13 mouse cellular contexts compared by ENCODE assay signal in the genomic region with DNA sequence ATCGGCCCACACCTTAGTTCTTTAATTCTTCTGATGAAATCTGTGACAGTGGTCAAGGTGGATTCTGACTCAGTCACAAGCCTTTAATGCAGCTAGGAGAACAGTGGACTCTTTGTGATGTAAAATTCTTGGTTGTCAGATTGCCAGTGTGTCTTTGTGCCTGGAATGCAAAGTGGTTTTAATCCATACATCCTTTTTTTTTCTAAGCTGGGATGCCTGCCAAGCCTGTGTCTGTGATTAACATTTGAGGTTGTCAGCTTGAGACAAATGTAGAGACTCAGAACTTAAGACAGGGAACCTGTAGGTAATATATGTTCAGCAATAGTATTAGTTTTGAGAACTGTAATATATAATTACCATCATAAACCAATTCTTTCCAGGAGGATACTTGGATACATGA. TPM values are rescaled to one million over a fixed set of nuclear protein-coding genes. Genes with fewer than 3 reads are reported as not detected.
DNase-seq lines count a peak whose midpoint lies in the region; ATAC-seq and TF ChIP-seq lines count a peak whose summit lies in the region.
"Had no signal": no experiment of that assay in that cellular context is flagged by ENCODE, and none has a peak within 500 bp of the region (broad histone marks: within the 10 kb centered on the region; RNA-seq: fewer than 3 reads in every experiment).

No protein-coding gene starts in this region.

- no peak for TF ChIP-seq EP300 in stomach, postnatal 0 days (optimal IDR thresholded peaks at IDR 0.05)

- H3K4me3 ChIP-seq in embryonic facial prominence, embryonic 14.5 days (ENCODE audit: low read depth, low read length): no peak overlapping the region
- no peak overlapping the region for H3K4me3 ChIP-seq in embryonic facial prominence, embryonic 10.5 days
- no peak overlapping the region for H3K4me3 ChIP-seq in hindbrain, postnatal 0 days (ENCODE audit: low read length)
- no peak overlapping the region for H3K4me3 ChIP-seq in stomach, postnatal 0 days (ENCODE audit: low read depth, low read length)
- H3K4me3 ChIP-seq: limb, embryonic 15.5 days had no signal

- H3K27me3 ChIP-seq in embryonic facial prominence, embryonic 14.5 days (replicated peaks; ENCODE audit: control insufficient read depth, insufficient read depth, low read length): no peaks in the 10 kb centered on the region
- no peaks in the 10 kb centered on the region for H3K27me3 ChIP-seq in embryonic facial prominence, embryonic 10.5 days (replicated peaks; ENCODE audit: low read depth, poor library complexity, severe bottlenecking)
- H3K27me3 ChIP-seq in hindbrain, postnatal 0 days (ENCODE audit: insufficient read depth, low read length): no peaks in the 10 kb centered on the region
- no peaks in the 10 kb centered on the region for H3K27me3 ChIP-seq in stomach, postnatal 0 days (ENCODE audit: control insufficient read depth, insufficient read depth, low read length)
- H3K27me3 ChIP-seq: limb, embryonic 15.5 days had no signal

- 44% methylated on average over 1 of the region's 1 CpGs for WGBS in embryonic facial prominence, embryonic 14.5 days
- 62% methylated on average over 1 of the region's 1 CpGs for WGBS in embryonic facial prominence, embryonic 10.5 days
- WGBS in hindbrain, postnatal 0 days: 7% methylated on average over 1 of the region's 1 CpGs
- WGBS in stomach, postnatal 0 days: 53% methylated on average over 1 of the region's 1 CpGs

- no peaks in the 10 kb centered on the region for H3K36me3 ChIP-seq in embryonic facial prominence, embryonic 14.5 days (ENCODE audit: control insufficient read depth, insufficient read depth, low read length)
- no peaks in the 10 kb centered on the region for H3K36me3 ChIP-seq in embryonic facial prominence, embryonic 10.5 days (replicated peaks)
- no peaks in the 10 kb centered on the region for H3K36me3 ChIP-seq in hindbrain, postnatal 0 days (ENCODE audit: insufficient read depth, low read length)
- no peaks in the 10 kb centered on the region for H3K36me3 ChIP-seq in stomach, postnatal 0 days (ENCODE audit: control insufficient read depth, insufficient read depth, low read length)
- H3K36me3 ChIP-seq: limb, embryonic 15.5 days had no signal

- no peaks in the 10 kb centered on the region for H3K9me3 ChIP-seq in embryonic facial prominence, embryonic 14.5 days (ENCODE audit: control insufficient read depth, low read length)
- no peaks in the 10 kb centered on the region for H3K9me3 ChIP-seq in embryonic facial prominence, embryonic 10.5 days
- no peaks in the 10 kb centered on the region for H3K9me3 ChIP-seq in hindbrain, postnatal 0 days (ENCODE audit: low read length)
- no peaks in the 10 kb centered on the region for H3K9me3 ChIP-seq in stomach, postnatal 0 days (ENCODE audit: control insufficient read depth, low read length)
- H3K9me3 ChIP-seq: limb, embryonic 15.5 days had no signal

- H3K27ac ChIP-seq in embryonic facial prominence, embryonic 14.5 days (replicated peaks; ENCODE audit: low read depth, low read length): no peak overlapping the region
- H3K27ac ChIP-seq in embryonic facial prominence, embryonic 10.5 days (replicated peaks): no peak overlapping the region
- no peak overlapping the region for H3K27ac ChIP-seq in hindbrain, postnatal 0 days
- H3K27ac ChIP-seq in stomach, postnatal 0 days (replicated peaks): no peak overlapping the region
- H3K27ac ChIP-seq: kidney, postnatal 0 days; limb, embryonic 15.5 days had no signal

- no peak overlapping the region for H3K9ac ChIP-seq in embryonic facial prominence, embryonic 14.5 days (ENCODE audit: low read depth, low read length)
- H3K9ac ChIP-seq in hindbrain, postnatal 0 days (replicated peaks; ENCODE audit: low read length): no peak overlapping the region
- H3K9ac ChIP-seq in stomach, postnatal 0 days (ENCODE audit: low read length): no peak overlapping the region
- H3K9ac ChIP-seq: limb, embryonic 15.5 days had no signal

- no peak for TF ChIP-seq CTCF in hindbrain, postnatal 0 days (IDR thresholded peaks at IDR 0.05; ENCODE audit: low read depth)
- no peak for TF ChIP-seq CTCF in stomach, postnatal 0 days (IDR thresholded peaks at IDR 0.05; ENCODE audit: low read depth)

- ATAC-seq in embryonic facial prominence, embryonic 14.5 days (ENCODE audit: low read depth): no peak
- ATAC-seq in hindbrain, postnatal 0 days: no peak
- no peak for ATAC-seq in stomach, postnatal 0 days (ENCODE audit: low FRiP score, low TSS enrichment)

- peak; percentile 81 for DNase-seq in embryonic facial prominence, embryonic 14.5 days (ENCODE audit: low spot score)
- no peak for DNase-seq in embryonic facial prominence, embryonic 10.5 days (ENCODE audit: low spot score)
- peak; percentile 41 to 51 for DNase-seq in right cerebral cortex, adult 2 months (ENCODE audit: low spot score in 2 of 2)
- DNase-seq in right cerebral cortex, postnatal 4 days: no peak
- peak; percentile 72 for DNase-seq in hindbrain, postnatal 0 days (ENCODE audit: low spot score)
- no peak for DNase-seq in stomach, postnatal 0 days (ENCODE audit: low spot score)
- no peak for DNase-seq in thymus, postnatal 10 days (ENCODE audit: low spot score in 2 of 2)
- DNase-seq in adrenal gland, postnatal 10 days: no peak
- DNase-seq: adrenal gland, adult 8-10 months; B cell, adult 2 months had no signal

- no peak overlapping the region for H3K4me2 ChIP-seq in embryonic facial prominence, embryonic 14.5 days (ENCODE audit: low read depth, low read length)
- H3K4me2 ChIP-seq in hindbrain, postnatal 0 days (ENCODE audit: low read depth, low read length): no peak overlapping the region
- H3K4me2 ChIP-seq in stomach, postnatal 0 days (replicated peaks; ENCODE audit: low read depth): no peak overlapping the region
- H3K4me2 ChIP-seq: heart, embryonic 11.5 days; limb, embryonic 15.5 days had no signal

- no peaks in the 10 kb centered on the region; the same call in 1 of the 2 replicates for H3K4me1 ChIP-seq in embryonic facial prominence, embryonic 14.5 days (ENCODE audit: control insufficient read depth, insufficient read depth, low read length)
- H3K4me1 ChIP-seq in embryonic facial prominence, embryonic 10.5 days: no peaks in the 10 kb centered on the region
- no peaks in the 10 kb centered on the region for H3K4me1 ChIP-seq in hindbrain, postnatal 0 days (ENCODE audit: insufficient read depth, low read length)
- no peaks in the 10 kb centered on the region for H3K4me1 ChIP-seq in stomach, postnatal 0 days (replicated peaks; ENCODE audit: control insufficient read depth, insufficient read depth)
- H3K4me1 ChIP-seq: limb, embryonic 15.5 days had no signal

RNA-seq across cellular contexts. Expression of gene Ncam2, which starts 23.3 kb away (rescaled TPM):
- 4.1 and 5.0 TPM in 2 replicates for polyA plus RNA-seq in embryonic facial prominence, embryonic 14.5 days (2014; fragmentation: Nextera tagmentation; extraction: Ambion mirVana)
- 0.39 and 0.74 TPM in 2 replicates for polyA plus RNA-seq in embryonic facial prominence, embryonic 10.5 days (2016; fragmentation: Nextera tagmentation; extraction: Ambion mirVana)
- total RNA-seq in hindbrain, postnatal 0 days (2014; rRNA removed): 54.0 and 54.6 TPM in 2 replicates
- polyA plus RNA-seq in hindbrain, postnatal 0 days (2015; fragmentation: Nextera tagmentation; extraction: Ambion mirVana): 26.8 and 28.1 TPM in 2 replicates
- 1.3 and 1.6 TPM in 2 replicates for polyA plus RNA-seq in stomach, postnatal 0 days (2015; fragmentation: Nextera tagmentation; extraction: Ambion mirVana)
- total RNA-seq in adrenal gland, postnatal 10 days (2021): 1 to 10 TPM; 3.5 to 6.9 TPM

Comparison
In these comparisons a context has a peak if more than half of its experiments do, and no peak if none do; other contexts are left out.
1. DNase-seq: peak in embryonic facial prominence, embryonic 14.5 days (single experiment), right cerebral cortex, adult 2 months (2 of 2) and hindbrain, postnatal 0 days (single experiment); none in embryonic facial prominence, embryonic 10.5 days (single experiment), right cerebral cortex, postnatal 4 days (single experiment), stomach, postnatal 0 days (single experiment), thymus, postnatal 10 days (0 of 2) and adrenal gland, postnatal 10 days (single experiment).